Mouse (Mus musculus): ENCODE results near the gene Ntrk2.

- no peak for TF ChIP-seq CTCF (conservative IDR thresholded peaks at IDR 0.05; ENCODE audit: insufficient read depth, insufficient read length, low read depth, low read length)
- no peak for TF ChIP-seq POLR2A (IDR thresholded peaks at IDR 0.05; ENCODE audit: low read depth, low read length)
Measured at GRCm38 (mm10) chr13:59052188-59052587, 245.8 kb downstream of the Ntrk2 start.
